Comparison of ENCODE assay signal across 15 mouse cellular contexts in genomic region chr13:112346659-112347142, GRCm38 (mm10). TPM values are rescaled to one million over a fixed set of nuclear protein-coding genes. Genes with fewer than 3 reads are reported as not detected.
DNase-seq lines count a peak whose midpoint lies in the region; ATAC-seq and TF ChIP-seq lines count a peak whose summit lies in the region.
"Had no signal": no experiment of that assay in that cellular context is flagged by ENCODE, and none has a peak within 500 bp of the region (broad histone marks: within the 10 kb centered on the region; RNA-seq: fewer than 3 reads in every experiment).

No protein-coding gene starts in this region.

- 0 out of 2 replicates have a peak, but pooled peaks cover 4% of the 10 kb centered on the region for H3K9me3 ChIP-seq in hindbrain, embryonic 10.5 days
- H3K9me3 ChIP-seq in hindbrain, embryonic 14.5 days (ENCODE audit: control insufficient read depth, low read length), result no peaks in the 10 kb centered on the region
- no peaks in the 10 kb centered on the region for H3K9me3 ChIP-seq in midbrain, postnatal 0 days (ENCODE audit: low read length)
- peaks cover 4% of the 10 kb centered on the region; the same call in 1 of the 2 replicates for H3K9me3 ChIP-seq in midbrain, embryonic 16.5 days (replicated peaks; ENCODE audit: control insufficient read depth, low read length, poor library complexity, severe bottlenecking)
- H3K9me3 ChIP-seq: heart, embryonic 13.5 days; midbrain, embryonic 15.5 days had no signal

- no peak for ATAC-seq in hindbrain, embryonic 14.5 days (ENCODE audit: low FRiP score)
- 0 out of 2 replicates have a peak, but pooled peaks have one; percentile 38 for ATAC-seq in midbrain, postnatal 0 days (ENCODE audit: low FRiP score)
- no peak for ATAC-seq in midbrain, embryonic 16.5 days
- ATAC-seq: forebrain, embryonic 14.5 days; midbrain, embryonic 15.5 days had no signal

- H3K27ac ChIP-seq in hindbrain, embryonic 10.5 days, result peak overlapping the region; percentile 56; the same call in 1 of the 2 replicates
- H3K27ac ChIP-seq in hindbrain, embryonic 14.5 days, result no peak overlapping the region
- no peak overlapping the region for H3K27ac ChIP-seq in midbrain, postnatal 0 days (ENCODE audit: low read depth, low read length)
- H3K27ac ChIP-seq in midbrain, embryonic 16.5 days (ENCODE audit: low read length), result no peak overlapping the region
- H3K27ac ChIP-seq: heart, embryonic 13.5 days; midbrain, embryonic 15.5 days had no signal

- no peaks in the 10 kb centered on the region for H3K36me3 ChIP-seq in hindbrain, embryonic 10.5 days
- peaks cover 5% of the 10 kb centered on the region for H3K36me3 ChIP-seq in hindbrain, embryonic 14.5 days (replicated peaks; ENCODE audit: control insufficient read depth, insufficient read depth)
- H3K36me3 ChIP-seq in midbrain, postnatal 0 days (ENCODE audit: insufficient read depth, low read length), result peaks cover 8% of the 10 kb centered on the region; the same call in 1 of the 2 replicates
- peaks cover 9% of the 10 kb centered on the region for H3K36me3 ChIP-seq in midbrain, embryonic 16.5 days (ENCODE audit: control insufficient read depth, insufficient read depth, low read length)
- H3K36me3 ChIP-seq: heart, embryonic 13.5 days had no signal

- no peak overlapping the region for H3K9ac ChIP-seq in hindbrain, embryonic 14.5 days
- H3K9ac ChIP-seq in midbrain, postnatal 0 days (replicated peaks; ENCODE audit: low read length, poor library complexity, severe bottlenecking), result no peak overlapping the region
- no peak overlapping the region for H3K9ac ChIP-seq in midbrain, embryonic 16.5 days (ENCODE audit: low read depth, low read length)
- H3K9ac ChIP-seq: heart, embryonic 13.5 days; midbrain, embryonic 15.5 days had no signal

- H3K4me3 ChIP-seq in hindbrain, embryonic 10.5 days, result no peak overlapping the region
- no peak overlapping the region for H3K4me3 ChIP-seq in hindbrain, embryonic 14.5 days (replicated peaks; ENCODE audit: low read length)
- H3K4me3 ChIP-seq in midbrain, postnatal 0 days (ENCODE audit: low read depth, low read length), result no peak overlapping the region
- H3K4me3 ChIP-seq in midbrain, embryonic 16.5 days (ENCODE audit: low read depth, low read length), result no peak overlapping the region
- H3K4me3 ChIP-seq: heart, embryonic 13.5 days; midbrain, embryonic 15.5 days had no signal

- peak; percentile 25 for DNase-seq in hindbrain, embryonic 10.5 days (ENCODE audit: low spot score)
- no peak for DNase-seq in hindbrain, embryonic 14.5 days (ENCODE audit: low spot score)
- DNase-seq in midbrain, postnatal 0 days (ENCODE audit: low spot score), result no peak
- DNase-seq in hindlimb bud, embryonic 11.5 days (ENCODE audit: extremely low spot score, low read depth, low spot score), result peak; percentile 50
- DNase-seq in T-cell, adult 2 months (ENCODE audit: low spot score), result no peak
- DNase-seq in adipocyte (ENCODE audit: low spot score), result no peak
- no peak for DNase-seq in spleen, adult 12 weeks (ENCODE audit: low spot score)
- DNase-seq: cerebellum, postnatal 36 days; gastrocnemius, postnatal 36 days; lung, adult 18-20 months; right cerebral cortex, postnatal 25 days had no signal

- no peak for TF ChIP-seq CTCF in midbrain, postnatal 0 days (IDR thresholded peaks at IDR 0.05)

- H3K4me1 ChIP-seq in hindbrain, embryonic 10.5 days (replicated peaks), result peaks cover 24% of the 10 kb centered on the region
- H3K4me1 ChIP-seq in hindbrain, embryonic 14.5 days (replicated peaks; ENCODE audit: control insufficient read depth, insufficient read depth, low read length), result no peaks in the 10 kb centered on the region
- no peaks in the 10 kb centered on the region for H3K4me1 ChIP-seq in midbrain, postnatal 0 days (ENCODE audit: insufficient read depth, low read length)
- H3K4me1 ChIP-seq in midbrain, embryonic 16.5 days (ENCODE audit: control insufficient read depth, insufficient read depth, low read length), result no peaks in the 10 kb centered on the region
- H3K4me1 ChIP-seq: midbrain, embryonic 15.5 days had no signal

- 51% methylated on average over 7 of the region's 7 CpGs for WGBS in hindbrain, embryonic 10.5 days
- WGBS in hindbrain, embryonic 14.5 days, result 55% methylated on average over 7 of the region's 7 CpGs
- 71% methylated on average over 7 of the region's 7 CpGs for whole genome bisulfite sequencing in midbrain, postnatal 0 days
- WGBS in midbrain, embryonic 16.5 days, result 66% methylated on average over 7 of the region's 7 CpGs

- H3K27me3 ChIP-seq in hindbrain, embryonic 10.5 days (ENCODE audit: insufficient read depth, poor library complexity, severe bottlenecking), result no peaks in the 10 kb centered on the region
- no peaks in the 10 kb centered on the region for H3K27me3 ChIP-seq in hindbrain, embryonic 14.5 days (ENCODE audit: control insufficient read depth, insufficient read depth, low read length)
- no peaks in the 10 kb centered on the region for H3K27me3 ChIP-seq in midbrain, postnatal 0 days (ENCODE audit: insufficient read depth, low read length)
- H3K27me3 ChIP-seq in midbrain, embryonic 16.5 days (ENCODE audit: control insufficient read depth, insufficient read depth, low read depth, low read length), result no peaks in the 10 kb centered on the region
- H3K27me3 ChIP-seq: heart, embryonic 13.5 days; midbrain, embryonic 15.5 days had no signal

- no peak overlapping the region for H3K4me2 ChIP-seq in hindbrain, embryonic 14.5 days (replicated peaks)
- no peak overlapping the region for H3K4me2 ChIP-seq in midbrain, postnatal 0 days (ENCODE audit: low read depth, low read length, poor library complexity, severe bottlenecking)
- H3K4me2 ChIP-seq in midbrain, embryonic 16.5 days (ENCODE audit: low read length), result no peak overlapping the region
- H3K4me2 ChIP-seq: heart, embryonic 13.5 days; midbrain, embryonic 15.5 days had no signal

RNA-seq across cellular contexts. Expression of gene Ankrd55, which starts 58.5 kb away (rescaled TPM):
- polyA plus RNA-seq in hindbrain, embryonic 10.5 days (2016; fragmentation: Nextera tagmentation; extraction: Ambion mirVana), result 0.68 and 1.9 TPM in 2 replicates
- 9.2 and 10.9 TPM in 2 replicates for polyA plus RNA-seq in hindbrain, embryonic 14.5 days (2014; fragmentation: Nextera tagmentation; extraction: Ambion mirVana)
- total RNA-seq in midbrain, postnatal 0 days (2014; rRNA removed), result 21.2 and 24.4 TPM in 2 replicates
- 10.2 and 11.7 TPM in 2 replicates for polyA plus RNA-seq in midbrain, postnatal 0 days (2015; fragmentation: Nextera tagmentation; extraction: Ambion mirVana)
- polyA plus RNA-seq in midbrain, embryonic 16.5 days (2015; fragmentation: Nextera tagmentation; extraction: Ambion mirVana), result 10.4 and 11.0 TPM in 2 replicates
- total RNA-seq: gastrocnemius, postnatal 36 days had no signal

Comparison
In these comparisons a context has a peak if more than half of its experiments do, and no peak if none do; other contexts are left out.
1. DNase-seq: peak in hindbrain, embryonic 10.5 days (single experiment) and hindlimb bud, embryonic 11.5 days (single experiment); none in hindbrain, embryonic 14.5 days (single experiment), midbrain, postnatal 0 days (single experiment), T-cell, adult 2 months (single experiment), adipocyte (single experiment) and spleen, adult 12 weeks (single experiment).